Mouse (Mus musculus): ENCODE measurements around the gene Fndc8.
A peak's percentile ranks its signal among the peaks of the same experiment; 100 is the strongest.

Gene Fndc8

GRCm38 (mm10) chr11:82869506-82870172, 22.3 kb upstream of the Fndc8 start:
- DNase-seq = no peak

GRCm38 (mm10) chr11:82870173-82871030, 21.5 kb upstream of the Fndc8 start:
- peak; percentile 37 for DNase-seq

GRCm38 (mm10) chr11:82871031-82871446, 20.9 kb upstream of the Fndc8 start, which contains the start of gene Rffl:
TSS of gene Rffl (minus strand) at chr11:82871210.
- DNase-seq = peak; percentile 92

GRCm38 (mm10) chr11:82874924-82875323, 17.0 kb upstream of the Fndc8 start:
- DNase-seq = no peak

- DNase-seq = no peak
These were observed 16.3 kb upstream of the Fndc8 start for GRCm38 (mm10) chr11:82875631-82876030.

- DNase-seq = no peak
These were observed 14.1 kb upstream of the Fndc8 start for GRCm38 (mm10) chr11:82877726-82878344.

- no peak for DNase-seq
These were observed 8.7 kb upstream of the Fndc8 start for GRCm38 (mm10) chr11:82883180-82883579.

GRCm38 (mm10) chr11:82886559-82886958, 5.4 kb upstream of the Fndc8 start:
- DNase-seq = no peak

- no peak for DNase-seq
These were observed 3.4 kb upstream of the Fndc8 start for GRCm38 (mm10) chr11:82888491-82888946.

- peak; percentile 13 for DNase-seq
These were observed 2.2 kb upstream of the Fndc8 start for GRCm38 (mm10) chr11:82889524-82890341.

- DNase-seq = peak; percentile 91
These were observed 1.6 kb upstream of the Fndc8 start, which contains the start of gene Rad51d for GRCm38 (mm10) chr11:82890342-82890762. TSS of gene Rad51d (minus strand) at chr11:82890614.

- DNase-seq = no peak
These were observed 5.6 kb downstream of the Fndc8 start for GRCm38 (mm10) chr11:82897478-82897877.

- no peak for DNase-seq
These were observed 7.8 kb downstream of the Fndc8 start for GRCm38 (mm10) chr11:82899720-82900119.

- DNase-seq = no peak
These were observed 9.8 kb downstream of the Fndc8 start for GRCm38 (mm10) chr11:82901606-82902310.

- no peak for DNase-seq
These were observed 13.0 kb downstream of the Fndc8 start for GRCm38 (mm10) chr11:82904952-82905351.

GRCm38 (mm10) chr11:82905816-82906215, 13.9 kb downstream of the Fndc8 start:
- DNase-seq = no peak

GRCm38 (mm10) chr11:82907651-82908607, 16.0 kb downstream of the Fndc8 start, which contains the start of gene Nle1:
TSS of gene Nle1 (minus strand) at chr11:82908411.
- peak; percentile 92 for DNase-seq

GRCm38 (mm10) chr11:82908608-82908989, 16.7 kb downstream of the Fndc8 start:
- no peak for DNase-seq

- DNase-seq = no peak
These were observed 18.3 kb downstream of the Fndc8 start, which contains the start of gene Unc45b for GRCm38 (mm10) chr11:82910250-82910649. TSS of gene Unc45b (plus strand) at chr11:82910550.

GRCm38 (mm10) chr11:82910679-82911389, 18.9 kb downstream of the Fndc8 start:
- no peak for DNase-seq
